Mouse (Mus musculus) spleen, adult 2 months (tissue): ENCODE results near the gene Atp1a2.

Experiments
- CTCF ChIP-seq: fragments of 200-500 bp; IDR thresholded peaks from 2 replicates; pipeline ENCODE4 v1.5.1; 2011; ENCODE audit warnings: mild to moderate bottlenecking, inconsistent platforms; ENCODE audit not compliant: insufficient read depth, insufficient read length, insufficient replicate concordance; ENCODE audit errors: extremely low read depth
- POLR2A ChIP-seq: fragments of 200-500 bp; IDR thresholded peaks from 2 replicates; pipeline ENCODE4 v1.6.1; 2011; ENCODE audit warnings: low read depth, low read length, inconsistent platforms

- TF ChIP-seq POLR2A (no peak), CTCF (no peak)
Measured at GRCm38 (mm10) chr1:172279768-172280509, 17.9 kb downstream of the Atp1a2 start.
